Mouse (Mus musculus): ENCODE results near the gene Thnsl2. TPM values are rescaled to one million over a fixed set of nuclear protein-coding genes. Genes with fewer than 3 reads are reported as not detected.

The Thnsl2 gene
- total and polyA plus RNA-seq, 3 experiments = not detected

- H3K79me2 ChIP-seq (replicated peaks; ENCODE audit: control insufficient read depth, extremely low read depth, insufficient read depth, poor library complexity, severe bottlenecking) = no peaks in the 10 kb centered on the region
These were observed 915 bp downstream of the Thnsl2 start for GRCm38 (mm10) chr6:71143154-71143893.

GRCm38 (mm10) chr6:71135031-71135430 lies 9.2 kb downstream of the Thnsl2 start:
- in situ Hi-C loops (cut with MboI; ENCODE audit: low pct_ligation_motif_present, low pct_unique_long_range_greater_than_20kb, low sequenced_read_pairs) = loop anchor here (25.0 kb wide), 1 partner anchor 323 kb away; no protein-coding TSS in a partner anchor
- no peak for TF ChIP-seq MAZ (IDR thresholded peaks at IDR 0.05; ENCODE audit: low read depth, low read length)
- no peak for TF ChIP-seq TBP (conservative IDR thresholded peaks at IDR 0.05; ENCODE audit: low read depth, low read length)
- no peak for TF ChIP-seq MYC (IDR thresholded peaks at IDR 0.05; ENCODE audit: low read depth, low read length)
- TF ChIP-seq POLR2A (IDR thresholded peaks at IDR 0.05; ENCODE audit: low read depth, low read length) = no peak
- dilution Hi-C loops (cut with MboI; ENCODE audit: extremely low pct_ligation_motif_present, extremely low pct_unique_long_range_greater_than_20kb, low sequenced_read_pairs) = no loop called here
- Histone ChIP-seq H3K27ac (ENCODE audit: insufficient read depth, low read depth) (no peak overlapping the region), H3K9ac (ENCODE audit: insufficient read depth, low read depth) (no peak overlapping the region), H3K4me3 (replicated peaks in 1 of 3; ENCODE audit: low read depth in 2 of 3, low read length in 2 of 3, poor library complexity in 1 of 3) (no peak overlapping the region), H3K4me2 (ENCODE audit: insufficient read depth, low read depth, poor library complexity, severe bottlenecking) (no peak overlapping the region), H3K36me3 (replicated peaks in 1 of 2; ENCODE audit: control insufficient read depth in 1 of 2, insufficient read depth in 1 of 2, low read length in 1 of 2) (no peaks in the 10 kb centered on the region), H3K79me2 (replicated peaks; ENCODE audit: control insufficient read depth, extremely low read depth, insufficient read depth, poor library complexity, severe bottlenecking) (no peaks in the 10 kb centered on the region), H3K27me3 (replicated peaks) (no peaks in the 10 kb centered on the region), H3K4me1 (ENCODE audit: control insufficient read depth in 1 of 2, insufficient read depth in 2 of 2) (peaks cover 0 to 9% of the 10 kb centered on the region in 2 experiments; a peak in 2 of 4 replicates), H3K9me3 (replicated peaks; ENCODE audit: low read length) (no peaks in the 10 kb centered on the region)
- no peak for DNase-seq (ENCODE audit: extremely low read depth)

More at GRCm38 (mm10) chr6:71143154-71143893, 915 bp downstream of the Thnsl2 start:
- H3K4me1 ChIP-seq (ENCODE audit: control insufficient read depth in 1 of 2, insufficient read depth in 2 of 2) = no peaks in the 10 kb centered on the region
- no peaks in the 10 kb centered on the region for H3K27me3 ChIP-seq (replicated peaks)
- DNase-seq (ENCODE audit: extremely low read depth) = no peak
- no peak overlapping the region for H3K9ac ChIP-seq (ENCODE audit: insufficient read depth, low read depth)
- H3K27ac ChIP-seq (ENCODE audit: insufficient read depth, low read depth) = no peak overlapping the region
- H3K36me3 ChIP-seq (replicated peaks in 1 of 2; ENCODE audit: control insufficient read depth in 1 of 2, insufficient read depth in 1 of 2, low read length in 1 of 2) = no peaks in the 10 kb centered on the region
- TF ChIP-seq KAT2A (IDR thresholded peaks at IDR 0.05; ENCODE audit: insufficient replicate concordance, low read length) (no peak), UBTF (IDR thresholded peaks at IDR 0.05; ENCODE audit: low read depth, low read length) (no peak), USF2 (conservative IDR thresholded peaks at IDR 0.05; ENCODE audit: low read depth, low read length) (no peak), NRF1 (IDR thresholded peaks at IDR 0.05; ENCODE audit: low read depth, low read length) (no peak), CTCF (conservative IDR thresholded peaks at IDR 0.05 in 1 of 2, IDR thresholded peaks at IDR 0.05 in 1 of 2; ENCODE audit: low read depth in 2 of 2, low read length in 2 of 2) (no peak), MAZ (IDR thresholded peaks at IDR 0.05; ENCODE audit: low read depth, low read length) (no peak), ZC3H11A (IDR thresholded peaks at IDR 0.05; ENCODE audit: low read depth, low read length) (no peak), MAFK (IDR thresholded peaks at IDR 0.05; ENCODE audit: insufficient replicate concordance, low read length) (no peak), USF1 (IDR thresholded peaks at IDR 0.05; ENCODE audit: low read depth, low read length) (no peak), MXI1 (IDR thresholded peaks at IDR 0.05; ENCODE audit: low read depth, low read length) (no peak), ZKSCAN1 (IDR thresholded peaks at IDR 0.05; ENCODE audit: borderline replicate concordance, low read depth, low read length) (no peak)
- no peak overlapping the region for H3K4me3 ChIP-seq (replicated peaks in 1 of 3; ENCODE audit: low read depth in 2 of 3, low read length in 2 of 3, poor library complexity in 1 of 3)
- peaks cover 2% of the 10 kb centered on the region for H3K9me3 ChIP-seq (replicated peaks; ENCODE audit: low read length)
- in situ Hi-C loops (cut with MboI; ENCODE audit: low pct_ligation_motif_present, low pct_unique_long_range_greater_than_20kb, low sequenced_read_pairs) (loop anchor here (25.0 kb wide), 1 partner anchor 331 kb away; no protein-coding TSS in a partner anchor), dilution Hi-C loops (cut with MboI; ENCODE audit: extremely low pct_ligation_motif_present, extremely low pct_unique_long_range_greater_than_20kb, low sequenced_read_pairs) (no loop called here)
- H3K4me2 ChIP-seq (ENCODE audit: insufficient read depth, low read depth, poor library complexity, severe bottlenecking) = no peak overlapping the region

All from CH12.LX (cell line).